Mouse (Mus musculus) adrenal gland, adult 2 months (tissue): ENCODE results near the gene AF067061. TPM values are rescaled to one million over a fixed set of nuclear protein-coding genes. Genes with fewer than 3 reads are reported as not detected.

Experiments
- polyA plus RNA-seq: library from polyadenylated mRNA; depleted of rRNA; stranded (reverse); fragments of >200 nt; gene quantifications from 2 replicates; pipeline ENCODE4 v1.2.3, GENCODE M21; 2012; rRNA removed
- total RNA-seq, 2 experiments: library from RNA; stranded (reverse); gene quantifications; 2 replicates each; pipeline ENCODE4 v1.2.3; 2021

AF067061 gene
- total and polyA plus RNA-seq, 3 experiments = not detected

Other genes starting within 250 kb of the AF067061 start
- gene Gm36079, start 236.1 kb upstream of the AF067061 start, total RNA-seq = not detected
- gene Gm36079, start 236.1 kb upstream of the AF067061 start, polyA plus RNA-seq = 0.63 TPM in 1 of 2 replicates, not detected in the other
- gene Gm21188, start 210.9 kb upstream of the AF067061 start, total RNA-seq = not detected
- gene Gm21188, start 210.9 kb upstream of the AF067061 start, polyA plus RNA-seq = 0.16 TPM in 1 of 2 replicates, not detected in the other
- gene Gm20767, start 122.9 kb upstream of the AF067061 start, total RNA-seq = not detected
- not detected in 2 replicates for gene Gm20767, start 122.9 kb upstream of the AF067061 start, polyA plus RNA-seq
- not detected for gene Gm21818, start 90.7 kb upstream of the AF067061 start, total RNA-seq
- not detected in 2 replicates for gene Gm21818, start 90.7 kb upstream of the AF067061 start, polyA plus RNA-seq
- gene Gm21762, start 47.2 kb upstream of the AF067061 start, total RNA-seq = not detected
- gene Gm21762, start 47.2 kb upstream of the AF067061 start, polyA plus RNA-seq = 0.27 TPM in 1 of 2 replicates, not detected in the other
- not detected for gene Gm21731, start 24.0 kb upstream of the AF067061 start, total RNA-seq
- not detected in 2 replicates for gene Gm21731, start 24.0 kb upstream of the AF067061 start, polyA plus RNA-seq
- not detected for gene BC147527, start 37.3 kb downstream of the AF067061 start, total RNA-seq
- gene BC147527, start 37.3 kb downstream of the AF067061 start, polyA plus RNA-seq = 0.20 TPM in 1 of 2 replicates, not detected in the other
- not detected for gene Tcstv3, start 53.8 kb downstream of the AF067061 start, total RNA-seq
- not detected in 2 replicates for gene Tcstv3, start 53.8 kb downstream of the AF067061 start, polyA plus RNA-seq